Mouse (Mus musculus): ENCODE results near the gene Gpcpd1.

Gpcpd1 gene

GRCm38 (mm10) chr2:132518021-132518901 lies 69.3 kb downstream of the Gpcpd1 start:
- no peak for DNase-seq (ENCODE audit: low read depth, low spot score)

- no peak for DNase-seq (ENCODE audit: low read depth, low spot score)
Observed at GRCm38 (mm10) chr2:132517194-132517836, 70.2 kb downstream of the Gpcpd1 start.

- peak; percentile 89 for DNase-seq (ENCODE audit: low read depth, low spot score)
Observed at GRCm38 (mm10) chr2:132516130-132517030, 71.1 kb downstream of the Gpcpd1 start.

GRCm38 (mm10) chr2:132515607-132516006 lies 71.9 kb downstream of the Gpcpd1 start:
- no peak for DNase-seq (ENCODE audit: low read depth, low spot score)

GRCm38 (mm10) chr2:132515076-132515475 lies 72.5 kb downstream of the Gpcpd1 start:
- no peak for DNase-seq (ENCODE audit: low read depth, low spot score)

- DNase-seq (ENCODE audit: low read depth, low spot score) = peak; percentile 80
Observed at GRCm38 (mm10) chr2:132514353-132514752, 73.2 kb downstream of the Gpcpd1 start.

- DNase-seq (ENCODE audit: low read depth, low spot score) = peak; percentile 97
Observed at GRCm38 (mm10) chr2:132513371-132514181, 74.0 kb downstream of the Gpcpd1 start.

- DNase-seq (ENCODE audit: low read depth, low spot score) = no peak
Observed at GRCm38 (mm10) chr2:132512977-132513351, 74.6 kb downstream of the Gpcpd1 start.

- DNase-seq (ENCODE audit: low read depth, low spot score) = no peak
Observed at GRCm38 (mm10) chr2:132512051-132512976, 75.2 kb downstream of the Gpcpd1 start.

- no peak for DNase-seq (ENCODE audit: low read depth, low spot score)
Observed at GRCm38 (mm10) chr2:132511011-132511818, 76.3 kb downstream of the Gpcpd1 start.

GRCm38 (mm10) chr2:132509714-132510113 lies 77.8 kb downstream of the Gpcpd1 start:
- DNase-seq (ENCODE audit: low read depth, low spot score) = peak; percentile 21

GRCm38 (mm10) chr2:132509261-132509660 lies 78.3 kb downstream of the Gpcpd1 start:
- DNase-seq (ENCODE audit: low read depth, low spot score) = peak; percentile 95

- DNase-seq (ENCODE audit: low read depth, low spot score) = peak; percentile 89
Observed at GRCm38 (mm10) chr2:132507521-132507920, 80.0 kb downstream of the Gpcpd1 start.

GRCm38 (mm10) chr2:132507091-132507490 lies 80.4 kb downstream of the Gpcpd1 start:
- no peak for DNase-seq (ENCODE audit: low read depth, low spot score)

GRCm38 (mm10) chr2:132505828-132506227 lies 81.7 kb downstream of the Gpcpd1 start:
- DNase-seq (ENCODE audit: low read depth, low spot score) = no peak

- no peak for DNase-seq (ENCODE audit: low read depth, low spot score)
Observed at GRCm38 (mm10) chr2:132498344-132498743, 89.2 kb downstream of the Gpcpd1 start.

GRCm38 (mm10) chr2:132497412-132498135 lies 90.0 kb downstream of the Gpcpd1 start:
- DNase-seq (ENCODE audit: low read depth, low spot score) = peak; percentile 70

GRCm38 (mm10) chr2:132493184-132493583 lies 94.3 kb downstream of the Gpcpd1 start:
- DNase-seq (ENCODE audit: low read depth, low spot score) = no peak

Data from brain, adult 2 months (tissue).